Mouse (Mus musculus): ENCODE results near the gene Plekho2.

Gene Plekho2

DNA sequence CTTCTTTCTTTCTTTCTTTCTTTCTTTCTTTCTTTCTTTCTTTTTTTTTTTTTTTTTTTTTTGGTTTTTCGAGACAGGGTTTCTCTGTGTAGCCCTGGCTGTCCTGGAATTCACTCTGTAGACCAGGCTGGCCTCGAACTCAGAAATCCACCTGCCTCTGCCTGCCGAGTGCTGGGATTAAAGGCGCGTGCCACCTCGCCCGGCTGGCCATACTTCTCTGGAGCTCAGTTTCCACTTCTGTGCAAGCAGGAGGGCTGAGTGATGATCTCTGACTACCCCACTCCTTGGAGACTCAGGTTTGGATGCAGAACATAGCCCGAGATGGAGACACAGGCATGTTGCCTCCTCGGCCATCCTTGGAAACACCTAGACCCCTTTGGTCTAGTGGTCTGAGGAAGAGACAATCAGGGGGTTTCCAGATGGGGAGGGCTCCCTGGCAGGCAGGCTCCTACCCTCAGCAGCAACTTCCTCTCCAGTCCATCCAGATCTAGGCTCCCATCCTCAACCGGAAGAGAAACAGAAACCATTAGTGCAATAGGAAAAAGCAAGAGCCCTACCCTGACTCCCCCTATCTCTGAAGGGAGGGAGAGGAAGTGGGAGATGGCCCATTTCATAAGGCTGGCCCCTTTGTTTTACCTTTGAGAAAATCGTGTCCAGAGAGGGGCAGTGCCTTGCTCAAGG is 43.9 kb downstream of the Plekho2 start:
- in situ Hi-C loops (cut with MboI; ENCODE audit: low sequenced_read_pairs) = no loop called here

DNA sequence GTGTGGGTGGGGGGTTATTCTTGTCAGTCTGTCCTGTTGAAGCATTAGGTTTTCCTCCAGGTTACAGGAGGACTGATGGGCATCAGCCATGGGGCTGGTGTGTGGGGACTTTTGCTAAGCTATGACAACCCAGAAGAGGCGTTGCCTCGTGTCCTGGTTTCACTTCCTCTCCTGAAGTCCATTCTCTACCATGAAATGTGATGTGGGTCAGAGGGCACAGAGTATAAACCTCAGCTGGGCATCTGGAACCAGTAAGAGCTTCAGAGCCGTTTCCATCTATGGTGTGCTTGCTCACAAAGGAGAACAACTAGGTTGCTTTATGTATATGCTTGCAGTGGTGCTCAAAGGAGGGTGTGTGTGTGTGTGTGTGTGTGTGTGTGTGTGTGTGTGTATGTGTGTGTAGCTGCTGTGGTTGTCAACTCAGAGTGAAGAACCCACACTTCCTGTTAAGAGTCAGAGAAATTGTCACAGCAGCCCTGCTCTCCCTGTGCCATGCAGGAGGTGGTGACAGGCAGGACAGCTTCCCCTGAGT is 44.6 kb downstream of the Plekho2 start:
- in situ Hi-C loops (cut with MboI; ENCODE audit: low sequenced_read_pairs) = no loop called here

DNA sequence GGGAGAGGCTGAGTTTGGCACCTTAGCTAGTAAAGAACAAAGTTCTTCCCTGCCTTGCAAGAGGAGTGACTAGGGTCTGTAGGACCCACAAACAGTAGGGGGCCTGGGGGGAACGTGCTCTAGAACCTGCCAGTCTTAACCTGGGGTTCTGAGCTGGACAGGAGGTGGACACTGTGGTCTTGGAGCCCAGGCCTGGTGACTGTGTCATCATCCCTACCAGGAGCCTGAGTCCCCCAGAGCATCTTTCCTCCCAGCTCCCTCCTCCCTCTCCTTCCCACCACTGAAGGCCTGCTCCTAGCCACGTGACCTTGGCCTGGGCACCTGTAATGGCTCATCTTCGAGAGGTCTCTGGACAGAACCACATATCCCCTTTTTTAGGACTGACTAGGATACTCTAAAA is 45.7 kb downstream of the Plekho2 start:
- in situ Hi-C loops (cut with MboI; ENCODE audit: low sequenced_read_pairs) = no loop called here

DNA sequence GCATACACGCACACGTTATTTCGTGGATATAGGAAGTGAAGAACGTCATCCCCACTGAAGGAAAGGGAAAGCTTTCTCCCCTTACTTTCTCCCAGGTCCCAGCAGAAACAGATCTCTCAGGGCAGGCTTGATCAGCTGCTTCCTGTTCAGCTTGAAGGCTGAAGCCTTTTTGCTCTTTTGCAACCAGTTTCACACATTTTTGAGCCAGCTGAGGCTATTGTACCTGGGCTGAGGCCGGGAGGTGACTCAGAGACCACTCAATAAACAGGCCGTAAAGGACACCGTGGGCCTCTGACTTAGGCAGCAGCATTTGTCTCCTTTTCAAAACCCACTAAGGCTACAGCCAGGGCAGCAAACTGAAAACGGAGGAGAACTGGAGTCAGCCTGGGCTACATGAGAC is 46.9 kb downstream of the Plekho2 start:
- in situ Hi-C loops (cut with MboI; ENCODE audit: low sequenced_read_pairs) = no loop called here

DNA sequence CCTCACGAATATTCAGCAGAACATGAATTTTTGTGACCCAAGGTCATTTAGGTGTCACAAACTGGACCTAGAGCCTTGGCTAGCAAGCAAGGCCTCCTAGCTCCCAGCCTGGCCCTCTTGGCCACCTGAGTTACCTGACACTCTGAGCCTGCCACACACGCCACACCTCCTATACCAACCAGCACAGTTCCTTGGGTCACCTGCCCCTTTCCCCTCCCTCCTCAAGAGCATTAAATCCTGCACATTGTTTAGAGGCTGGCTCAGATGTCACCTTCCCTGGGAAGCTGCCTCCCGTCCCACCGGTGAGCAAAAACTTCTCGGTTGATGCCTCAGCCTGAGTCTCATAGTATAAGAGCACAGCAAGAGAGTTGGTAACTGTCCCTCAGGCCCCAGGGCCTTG is 48.6 kb downstream of the Plekho2 start:
- in situ Hi-C loops (cut with MboI; ENCODE audit: low sequenced_read_pairs) = no loop called here

DNA sequence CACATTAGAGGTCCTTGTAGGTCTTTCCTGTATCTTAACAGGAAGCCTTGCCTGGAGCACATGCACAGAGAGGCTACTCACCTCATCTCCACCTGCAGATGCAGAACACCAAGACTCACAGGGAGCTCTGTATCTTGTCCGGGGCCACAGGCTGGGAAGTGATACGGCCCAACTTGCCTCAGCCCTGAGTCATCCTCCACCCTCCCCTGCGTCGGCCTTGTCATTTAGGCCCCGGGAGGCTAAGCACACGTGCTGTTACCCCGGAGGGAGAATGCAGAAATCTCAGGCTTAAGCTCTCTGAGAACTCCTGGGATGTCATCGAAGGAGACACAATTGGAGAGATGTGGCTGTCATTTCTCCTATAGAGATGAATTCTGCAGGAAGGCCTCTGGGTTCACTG is 50.2 kb downstream of the Plekho2 start:
- in situ Hi-C loops (cut with MboI; ENCODE audit: low sequenced_read_pairs) = no loop called here

DNA sequence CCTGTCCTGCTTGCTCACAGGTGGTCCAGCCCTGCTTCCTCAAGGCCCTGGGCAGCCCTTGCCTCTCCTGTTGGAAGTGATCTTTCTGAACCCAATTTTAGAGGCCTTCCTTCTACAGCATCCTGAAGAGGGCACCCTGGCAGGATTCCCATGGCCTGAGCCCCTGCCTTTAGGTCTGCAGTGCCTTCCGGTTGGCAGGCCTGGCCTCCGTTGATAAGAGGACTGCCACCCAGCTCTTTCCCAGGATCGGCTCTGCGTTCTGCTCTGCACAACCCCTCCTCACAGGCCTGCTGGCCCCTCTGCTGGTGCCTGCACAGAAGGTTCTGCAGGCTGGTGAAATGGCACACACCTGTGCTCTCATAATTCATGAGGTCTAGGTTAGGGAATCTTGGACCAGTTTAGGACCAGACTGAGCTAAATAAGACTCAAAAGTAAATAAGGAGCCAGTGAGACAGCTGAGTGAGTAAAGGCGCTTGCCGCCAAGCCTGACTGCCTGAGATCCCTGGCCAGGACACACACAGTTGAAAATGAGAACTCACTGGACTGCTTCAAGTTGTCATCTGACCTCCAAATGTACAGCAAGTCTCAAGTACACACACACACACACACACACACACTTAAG is 51.3 kb downstream of the Plekho2 start:
- in situ Hi-C loops (cut with MboI; ENCODE audit: low sequenced_read_pairs) = no loop called here

DNA sequence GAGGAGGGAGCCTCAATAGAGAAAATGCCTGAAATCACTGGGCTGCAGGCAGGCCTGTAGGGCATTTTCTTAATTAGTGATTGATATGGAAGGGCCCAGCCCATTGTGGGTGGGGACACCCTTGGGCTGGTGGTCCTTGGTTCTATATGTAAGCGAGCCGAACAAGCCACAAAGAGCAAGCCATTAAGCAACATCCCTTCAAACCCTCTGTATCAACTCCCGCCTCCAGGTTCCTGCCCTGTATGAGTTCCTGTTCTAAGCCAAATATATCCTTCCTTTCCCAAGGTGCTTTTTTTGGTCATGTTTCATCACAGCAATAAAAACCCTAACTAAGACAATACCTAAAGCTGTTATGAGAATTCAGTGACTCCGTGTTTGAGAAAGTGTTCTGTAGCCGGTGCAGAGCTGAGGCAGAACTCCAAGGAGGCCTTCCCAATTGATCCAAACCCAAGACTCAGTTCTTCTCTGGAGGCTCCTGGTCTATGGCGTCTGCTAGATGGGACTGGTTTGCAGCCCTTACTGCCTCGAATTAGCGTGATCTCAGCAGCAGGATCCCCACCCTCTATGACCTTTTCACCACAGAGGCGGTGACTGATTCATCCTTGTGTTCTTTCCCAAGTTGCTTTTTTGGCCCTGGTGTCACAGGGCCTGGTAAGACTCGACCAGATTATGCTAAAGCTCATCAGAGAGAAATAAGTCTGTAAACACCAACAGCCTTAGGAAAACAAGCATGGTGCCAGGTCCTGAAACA is 54.2 kb downstream of the Plekho2 start:
- in situ Hi-C loops (cut with MboI; ENCODE audit: low sequenced_read_pairs) = no loop called here

DNA sequence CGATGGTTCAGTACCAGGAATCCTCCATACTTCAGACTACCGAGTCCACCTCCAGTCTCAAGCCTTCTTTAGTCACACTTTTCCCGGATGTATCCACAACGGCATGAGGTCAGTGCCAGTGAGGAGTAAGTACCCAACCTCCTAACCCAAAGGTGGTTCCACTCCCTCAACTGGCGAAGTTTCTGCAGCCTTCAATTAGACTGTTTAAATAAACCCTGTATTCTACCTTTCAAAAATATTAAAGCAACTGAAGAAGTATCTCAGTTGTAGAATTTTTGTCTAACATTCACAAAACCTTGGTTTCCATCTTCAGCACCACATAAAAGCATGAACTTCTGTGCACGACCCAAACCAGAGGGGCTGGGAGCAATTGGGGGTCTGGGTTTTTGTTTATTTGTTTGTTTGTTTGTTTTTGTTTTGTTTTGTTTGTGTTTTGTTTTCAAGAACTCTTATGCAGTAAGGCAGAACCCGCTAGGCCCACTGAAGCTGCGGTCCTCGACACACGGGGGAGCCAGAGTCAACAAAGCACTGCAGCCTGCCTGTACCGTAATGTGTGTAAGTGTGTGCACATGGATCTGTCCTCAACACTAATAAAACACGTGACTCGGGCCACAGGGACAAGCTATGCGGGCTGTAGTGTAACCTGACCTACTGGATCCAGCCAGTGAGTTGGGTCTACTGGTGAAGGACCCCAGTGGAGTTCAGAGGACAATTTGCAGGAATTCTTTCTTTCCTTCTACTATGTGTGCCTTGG is 56.1 kb downstream of the Plekho2 start:
- in situ Hi-C loops (cut with MboI; ENCODE audit: low sequenced_read_pairs) = loop anchor here (5.0 kb wide), 1 partner anchor 54 kb away; no protein-coding TSS in a partner anchor

DNA sequence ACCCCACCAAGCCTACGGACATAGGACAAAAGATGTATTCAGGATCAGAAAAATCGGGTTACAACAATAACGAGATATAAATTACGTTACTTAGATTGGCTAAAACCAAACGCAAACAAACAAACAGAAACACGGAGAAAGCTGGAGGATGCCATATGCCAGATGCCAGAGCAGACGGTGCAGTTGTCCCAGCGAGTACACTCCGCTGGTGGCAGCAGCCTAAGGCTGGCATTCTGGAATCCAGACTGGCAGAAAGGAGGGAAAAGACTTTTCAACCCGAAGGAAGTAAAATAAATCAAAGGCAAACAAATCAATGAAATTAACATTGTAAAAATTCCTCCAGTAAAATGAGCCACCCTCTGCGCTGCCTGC is 59.3 kb downstream of the Plekho2 start:
- in situ Hi-C loops (cut with MboI; ENCODE audit: low sequenced_read_pairs) = loop anchor here (5.0 kb wide), 1 partner anchor 57 kb away; no protein-coding TSS in a partner anchor

DNA sequence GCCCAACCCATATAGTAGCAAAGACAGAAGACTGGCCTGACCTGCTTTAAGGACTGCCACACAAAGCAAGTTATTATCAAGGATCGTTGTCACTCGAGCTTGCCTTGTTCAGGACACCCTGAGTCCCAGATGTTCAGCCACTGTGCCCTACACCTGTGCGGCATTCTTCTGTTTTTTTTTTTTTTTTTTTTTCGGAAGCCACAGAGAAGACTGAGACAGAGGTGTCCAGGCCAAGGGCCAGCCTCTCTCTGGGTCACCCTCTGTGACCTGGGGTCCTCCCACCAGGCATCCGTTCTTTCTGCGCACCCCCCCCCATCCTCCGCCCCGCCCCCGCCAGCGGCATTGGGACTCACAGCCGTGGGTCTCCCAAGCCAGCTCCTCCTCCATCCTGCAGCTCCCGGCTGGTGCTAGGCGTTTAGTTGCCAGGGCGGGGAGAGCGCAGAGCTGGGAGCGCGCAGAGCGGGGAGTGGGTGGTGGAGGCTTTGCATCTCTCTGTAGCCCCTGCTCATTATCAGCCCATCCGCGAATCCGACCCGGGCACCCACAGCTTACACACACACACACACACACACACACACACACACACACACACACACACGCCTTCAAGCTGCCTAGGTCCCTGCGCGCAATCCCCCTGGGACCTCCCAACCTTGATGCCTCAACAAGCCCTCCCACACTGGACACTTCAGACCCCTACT is 59.9 kb downstream of the Plekho2 start, which contains the start of gene Ankdd1a:
Ankdd1a (minus strand) TSS at position 387 of the 698 bp plus-strand sequence.
- in situ Hi-C loops (cut with MboI; ENCODE audit: low sequenced_read_pairs) = loop anchor here (5.0 kb wide), 1 partner anchor 57 kb away; no protein-coding TSS in a partner anchor

DNA sequence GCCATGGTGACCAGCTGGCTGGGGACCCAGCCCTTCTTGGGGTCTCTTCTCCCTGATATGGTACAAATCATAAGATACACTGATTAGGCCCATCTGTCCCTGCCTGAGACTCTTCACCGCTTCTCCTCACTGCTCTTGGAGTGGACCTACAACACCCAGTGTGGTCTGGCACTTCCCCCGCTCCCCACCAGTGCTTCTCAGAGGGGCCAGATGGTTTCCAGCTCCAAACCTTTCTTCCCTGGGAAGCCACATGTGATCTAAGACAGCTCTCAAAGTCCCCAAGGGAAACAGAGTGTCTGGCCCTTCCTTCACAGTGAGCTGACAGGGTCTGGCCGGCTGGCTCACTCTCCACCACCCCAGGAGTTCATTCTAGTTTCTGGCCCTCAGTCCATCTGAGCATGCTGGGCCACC is 65.0 kb downstream of the Plekho2 start:
- in situ Hi-C loops (cut with MboI; ENCODE audit: low sequenced_read_pairs) = no loop called here

DNA sequence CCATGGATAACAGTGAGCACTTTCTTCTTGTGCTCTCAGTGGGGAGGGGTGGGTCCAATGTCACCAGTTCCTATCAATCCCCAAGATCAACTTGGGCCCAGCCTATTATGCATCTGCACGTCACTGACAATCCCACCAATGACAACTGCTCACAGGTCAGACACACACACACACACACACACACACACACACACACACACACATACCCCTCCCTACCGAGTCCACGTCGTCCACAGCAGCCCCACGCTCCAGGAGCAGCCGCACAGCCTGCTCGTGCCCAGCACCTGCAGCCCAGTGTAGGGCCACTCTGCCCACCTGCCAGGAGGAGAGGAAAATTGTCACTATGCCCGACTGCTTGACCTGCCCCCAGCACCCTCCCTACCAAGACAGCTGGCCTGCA is 65.4 kb downstream of the Plekho2 start:
- in situ Hi-C loops (cut with MboI; ENCODE audit: low sequenced_read_pairs) = no loop called here

DNA sequence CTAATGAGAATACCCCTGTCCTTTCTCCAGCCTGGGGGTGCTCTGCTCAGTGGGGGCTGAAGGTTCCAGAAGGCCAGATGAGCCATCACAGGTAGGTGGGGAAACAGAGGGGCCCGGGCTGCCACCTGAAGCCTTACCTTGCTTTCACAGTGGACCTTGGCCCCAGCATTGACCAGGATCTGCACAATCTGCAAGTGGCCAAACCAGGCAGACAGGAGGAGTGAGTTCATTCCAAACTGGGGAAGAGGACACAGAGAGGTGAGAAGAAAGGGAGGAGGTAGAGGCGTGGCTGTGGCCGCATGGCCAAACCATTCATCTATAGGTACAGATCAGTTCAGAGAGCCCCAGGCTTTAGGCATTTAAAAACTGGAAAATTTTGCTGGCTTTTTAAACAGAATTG is 67.3 kb downstream of the Plekho2 start:
- in situ Hi-C loops (cut with MboI; ENCODE audit: low sequenced_read_pairs) = no loop called here

DNA sequence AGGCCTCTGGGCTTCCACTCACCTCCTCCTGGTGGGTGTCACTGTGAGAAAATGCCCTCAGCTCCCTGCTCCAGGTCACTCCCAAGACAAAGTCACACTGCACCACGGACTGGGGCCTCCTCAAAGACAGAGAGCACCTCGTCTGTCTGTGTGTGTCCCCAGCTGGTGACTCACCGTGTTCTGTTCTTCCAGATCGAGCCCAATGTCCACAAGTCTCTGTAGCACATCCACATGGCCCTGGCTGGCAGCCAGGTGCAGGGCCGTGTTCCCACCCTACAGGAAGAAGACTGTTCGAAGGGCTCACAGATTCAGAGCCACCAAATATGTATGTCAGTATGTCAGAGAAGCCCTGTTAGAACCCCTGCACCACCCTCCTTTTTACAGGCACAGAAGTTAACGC is 71.4 kb downstream of the Plekho2 start:
- in situ Hi-C loops (cut with MboI; ENCODE audit: low sequenced_read_pairs) = no loop called here

DNA sequence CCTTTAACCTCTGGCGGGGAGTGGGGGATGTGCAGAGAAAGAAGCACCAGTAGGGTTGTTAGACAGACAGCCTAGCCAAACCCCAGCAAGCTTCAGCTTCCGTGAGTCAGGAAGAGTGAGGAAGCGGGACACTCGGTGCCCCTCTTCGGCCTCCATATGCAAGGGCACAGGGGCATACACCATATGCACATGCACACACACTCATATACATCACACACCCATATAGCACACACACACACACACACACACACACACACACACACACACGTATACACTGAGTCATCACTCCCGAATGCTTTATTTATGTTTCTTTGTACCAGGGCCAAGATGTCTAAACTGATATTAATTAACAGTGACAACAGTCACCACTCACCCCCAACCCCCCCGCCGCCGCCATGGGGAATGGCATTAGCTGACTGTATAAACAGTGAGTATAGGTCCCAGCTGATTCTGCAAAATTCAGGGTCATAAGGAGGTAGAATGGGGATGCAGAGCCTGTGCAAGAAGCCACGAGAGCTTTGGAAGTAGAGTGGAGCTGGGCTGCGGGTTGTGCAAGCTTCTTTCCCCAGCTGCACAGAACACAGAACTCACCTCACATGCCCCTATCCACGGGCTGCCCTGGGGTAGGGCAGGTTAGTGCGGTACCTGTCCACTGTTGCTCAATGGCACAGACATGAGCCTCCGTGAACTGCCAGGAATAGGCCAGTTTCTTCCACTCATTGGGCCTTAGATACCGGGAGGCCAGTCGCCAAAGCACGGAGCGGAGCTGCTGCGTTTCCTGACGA is 76.9 kb downstream of the Plekho2 start:
- in situ Hi-C loops (cut with MboI; ENCODE audit: low sequenced_read_pairs) = no loop called here
